Mouse (Mus musculus): ENCODE measurements around the gene Clip3.
A peak's percentile ranks its signal among the peaks of the same experiment; 100 is the strongest.

DNA sequence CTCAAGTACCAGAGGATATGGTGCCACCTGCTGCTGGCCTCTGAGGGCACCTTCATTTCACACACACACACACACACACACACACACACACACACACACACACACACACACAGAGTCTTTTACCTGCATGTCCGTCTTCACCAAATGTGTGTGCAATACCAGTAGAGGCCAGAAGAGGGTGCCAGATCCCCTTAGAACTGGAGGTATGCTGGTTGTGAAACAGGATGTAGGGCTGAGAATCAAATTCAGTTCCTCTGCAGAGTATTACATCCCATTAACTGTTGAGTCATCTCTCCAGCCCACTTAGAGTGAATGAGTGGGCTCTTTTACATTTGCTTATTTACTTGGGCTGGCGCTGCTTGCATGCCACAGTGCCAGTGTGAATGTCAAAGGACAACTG, 33.8 kb downstream of the Clip3 start:
- TF ChIP-seq CTCF (conservative IDR thresholded peaks at IDR 0.05; ENCODE audit: low read length) (peak; percentile 84), POU5F1 (IDR thresholded peaks at IDR 0.05; ENCODE audit: borderline replicate concordance, low read length) (no peak)
